Mouse (Mus musculus) olfactory bulb, adult 2 months (tissue): ENCODE data around the gene Plp2. TPM values are rescaled to one million over a fixed set of nuclear protein-coding genes. Genes with fewer than 3 reads are reported as not detected.
"Not testable (repeated sequence)": the region's sequence is repeated elsewhere in the genome, so short reads cannot be mapped to it uniquely, and the experiment has no call there.

Experiments used
- H3K27ac ChIP-seq: fragments of 200-500 bp; 2 replicates; pipeline ENCODE4 v1.5.1; 2012; ENCODE audit warnings: low read depth, low read length; ENCODE audit not compliant: insufficient read depth
- H3K4me1 ChIP-seq: fragments of 200-500 bp; 2 replicates; pipeline ENCODE4 v1.6.1; 2012; ENCODE audit warnings: low read length; ENCODE audit not compliant: control insufficient read depth, insufficient read depth
- H3K4me3 ChIP-seq: fragments of 200-500 bp; 2 replicates; pipeline ENCODE4 v1.5.1; 2012; ENCODE audit warnings: mild to moderate bottlenecking, low read depth, low read length, moderate library complexity; ENCODE audit not compliant: insufficient read depth
- CTCF ChIP-seq: fragments of 200-500 bp; IDR thresholded peaks from 2 replicates; pipeline ENCODE4 v1.5.1; 2012; ENCODE audit warnings: low read depth, mild to moderate bottlenecking, low read length, moderate library complexity; ENCODE audit not compliant: insufficient read depth
- POLR2A ChIP-seq: fragments of 200-500 bp; IDR thresholded peaks from 2 replicates; pipeline ENCODE4 v1.6.1; 2012; ENCODE audit warnings: mild to moderate bottlenecking, low read depth, low read length, moderate library complexity; ENCODE audit not compliant: insufficient read depth
- WGBS: fragments of 180-500 bp; shearing (Covaris S2); methylation state at CpG from one replicate; pipeline ENCODE4 v1.1.7; 2018; 5-methylcytosine and 5-hydroxymethylcytosine counted together
- polyA plus RNA-seq: library from polyadenylated mRNA; stranded (reverse); fragments of >200 nt; gene quantifications from 2 replicates; pipeline ENCODE4 v1.2.4, GENCODE M21; 2012; ENCODE audit warnings: low replicate concordance; ENCODE audit not compliant: missing spikeins, insufficient read depth, insufficient read length

Plp2 gene
- not detected in 2 replicates for polyA plus RNA-seq

- H3K27ac ChIP-seq = peak within 1 kb of the TSS; percentile 13; the same call in 1 of the 2 replicates
- WGBS = 13% methylated on average over 34 of the region's 36 CpGs
- H3K4me1 ChIP-seq = peaks cover 11% of the 10 kb centered on the region
- peak within 1 kb of the TSS; percentile 47 for H3K4me3 ChIP-seq
- no peak for TF ChIP-seq CTCF
- TF ChIP-seq POLR2A = no peak
Observed at GRCm38 (mm10) chrX:7670921-7671623, at the start of gene Plp2. Gene Plp2 (minus strand): TSS chrX:7671390.

GRCm38 (mm10) chrX:7716058-7716457, 44.9 kb upstream of the Plp2 start:
- H3K4me1 ChIP-seq, H3K4me3 ChIP-seq, H3K27ac ChIP-seq: not testable (repeated sequence)
- WGBS = 35% methylated on average over 1 of the region's 1 CpGs

- not testable (repeated sequence) for H3K4me1 ChIP-seq
- 18% methylated on average over 46 of the region's 60 CpGs for WGBS
- H3K4me3 ChIP-seq = peak within 1 kb of the TSS; percentile 41
- peak within 1 kb of the TSS; percentile 90; the same call in 1 of the 2 replicates for H3K27ac ChIP-seq
Observed at GRCm38 (mm10) chrX:7714135-7714899, 43.1 kb upstream of the Plp2 start, which contains the start of gene Wdr45. Gene Wdr45 (plus strand): TSS chrX:7714333.

- 24% methylated on average over 6 of the region's 12 CpGs for WGBS
- not testable (repeated sequence) for H3K4me1 ChIP-seq, H3K27ac ChIP-seq
- peak overlapping the region; percentile 30; the same call in 1 of the 2 replicates for H3K4me3 ChIP-seq
Observed at GRCm38 (mm10) chrX:7713764-7714134, 42.6 kb upstream of the Plp2 start.

- H3K4me3 ChIP-seq = peak within 1 kb of the TSS; percentile 78
- 0 out of 2 replicates have a peak, but pooled peaks cover 7% of the 10 kb centered on the region for H3K4me1 ChIP-seq
- TF ChIP-seq POLR2A (peak; percentile 86), CTCF (no peak)
- WGBS = 13% methylated on average over 33 of the region's 33 CpGs
- no peak within 1 kb of the TSS for H3K27ac ChIP-seq
Observed at GRCm38 (mm10) chrX:7696954-7697381, 25.8 kb upstream of the Plp2 start, which contains the start of gene Gpkow. Gene Gpkow (plus strand): TSS chrX:7697131.

- Histone ChIP-seq H3K4me3 (no peak overlapping the region), H3K27ac (no peak overlapping the region), H3K4me1 (0 out of 2 replicates have a peak, but pooled peaks cover 7% of the 10 kb centered on the region)
- no peak for TF ChIP-seq POLR2A
- no peak for TF ChIP-seq CTCF
- WGBS = 34% methylated on average over 6 of the region's 6 CpGs
Observed at GRCm38 (mm10) chrX:7696520-7696919, 25.3 kb upstream of the Plp2 start.

GRCm38 (mm10) chrX:7692862-7693261, 21.7 kb upstream of the Plp2 start:
- Histone ChIP-seq H3K4me1 (no peaks in the 10 kb centered on the region), H3K27ac (no peak overlapping the region)
- WGBS = 32% methylated on average over 4 of the region's 4 CpGs

GRCm38 (mm10) chrX:7690486-7690885, 19.3 kb upstream of the Plp2 start:
- H3K4me3 ChIP-seq = no peak overlapping the region

More at GRCm38 (mm10) chrX:7692862-7693261, 21.7 kb upstream of the Plp2 start:
- TF ChIP-seq CTCF = no peak
- TF ChIP-seq POLR2A = no peak
- no peak overlapping the region for H3K4me3 ChIP-seq

GRCm38 (mm10) chrX:7688321-7688720, 17.1 kb upstream of the Plp2 start:
- 93% methylated on average over 2 of the region's 2 CpGs for WGBS
- TF ChIP-seq CTCF (no peak), POLR2A (no peak)
- Histone ChIP-seq H3K4me1 (no peaks in the 10 kb centered on the region), H3K4me3 (no peak overlapping the region), H3K27ac (no peak overlapping the region)

More at GRCm38 (mm10) chrX:7690486-7690885, 19.3 kb upstream of the Plp2 start:
- WGBS = 73% methylated on average over 3 of the region's 3 CpGs
- no peak for TF ChIP-seq CTCF
- no peak for TF ChIP-seq POLR2A
- H3K4me1 ChIP-seq = no peaks in the 10 kb centered on the region
- no peak overlapping the region for H3K27ac ChIP-seq
